Mouse (Mus musculus) left cerebral cortex, postnatal 36 days (tissue): ENCODE measurements around the gene Abtb1. TPM values are rescaled to one million over a fixed set of nuclear protein-coding genes. Genes with fewer than 3 reads are reported as not detected.

ENCODE experiments used
- DNase-seq, 2 experiments: peaks; one replicate each; pipeline ENCODE4 v3.0.0; 2021 to 2022; ENCODE audit warnings: low spot score in 2 of 2, mixed read lengths in 1 of 2
- intact Hi-C: fragments of 180-260 bp; cut with DNase I; formaldehyde crosslinking; loops from one replicate; pipeline ENCODE4 v1.15.1; 2025
- total RNA-seq, 2 experiments: library from RNA; stranded (reverse); gene quantifications; 2 replicates each; pipeline ENCODE4 v1.2.3; 2021

Gene Abtb1
- total RNA-seq, 2 experiments from 2014 or later: 43.4 to 45.9 TPM

DNA sequence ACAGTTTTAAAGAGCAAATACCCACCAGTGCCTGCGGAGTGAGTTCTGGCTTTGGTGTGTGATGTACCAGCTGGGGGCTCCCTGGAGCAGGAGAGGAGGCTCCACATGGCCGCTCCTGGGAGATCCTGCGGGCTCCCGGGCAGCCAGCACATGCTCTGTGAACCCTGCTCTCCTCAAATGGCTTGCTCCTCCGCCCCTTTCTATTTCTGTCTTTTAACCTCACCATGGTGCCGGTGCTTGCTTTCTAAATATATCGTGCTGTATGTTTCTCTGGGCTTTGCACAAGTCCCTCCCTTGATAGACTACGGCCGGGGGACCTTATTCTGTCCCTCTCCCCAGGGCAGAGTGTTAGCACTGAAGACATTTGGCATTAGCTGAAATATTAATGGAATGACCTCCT lies 15.5 kb upstream of the Abtb1 start:
- intact Hi-C loops: loop anchor here (5.0 kb wide), 1 partner anchor 305 kb away; no protein-coding TSS in a partner anchor
- DNase-seq: no peak

DNA sequence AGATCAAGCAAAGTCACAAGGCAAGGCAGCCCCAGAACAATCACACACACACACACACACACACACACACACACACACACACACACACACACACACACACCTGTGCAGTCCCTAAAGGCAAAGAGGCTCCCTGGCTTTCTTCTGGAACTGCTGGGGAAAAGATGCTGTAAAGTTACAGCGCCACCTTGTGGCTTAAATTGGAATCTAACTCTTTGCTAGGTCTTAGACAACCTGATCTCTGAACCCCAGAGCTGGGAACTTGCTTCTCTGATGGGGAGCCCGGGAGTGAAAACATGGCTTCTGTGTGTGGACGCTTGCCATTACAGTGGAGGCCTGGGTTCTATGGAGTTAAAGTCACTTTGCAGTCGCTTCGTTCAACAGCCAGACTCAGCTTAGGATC lies 13.9 kb upstream of the Abtb1 start:
- intact Hi-C loops: loop anchor here (5.0 kb wide), 1 partner anchor 303 kb away; no protein-coding TSS in a partner anchor
- DNase-seq: no peak

DNA sequence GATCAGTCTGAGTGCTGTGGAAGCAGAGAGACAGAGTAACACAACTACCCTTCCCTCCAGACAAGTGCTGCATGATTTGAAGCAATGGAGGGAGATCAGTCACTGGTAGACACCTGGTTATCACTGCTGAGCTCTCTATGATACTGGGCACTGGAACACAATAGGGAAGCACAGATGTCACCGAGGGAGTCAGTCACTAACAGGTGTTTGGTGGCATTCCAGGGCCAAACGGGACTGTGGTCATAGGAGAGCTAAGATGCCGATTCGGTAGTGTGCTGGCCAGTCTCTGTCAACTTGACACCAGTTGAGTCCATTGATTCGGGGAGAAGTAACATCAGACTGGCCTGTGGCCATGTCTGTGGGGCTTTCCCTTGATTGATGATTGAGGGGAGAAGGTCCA lies 12.7 kb upstream of the Abtb1 start:
- DNase-seq: no peak
- intact Hi-C loops: no loop called here

DNA sequence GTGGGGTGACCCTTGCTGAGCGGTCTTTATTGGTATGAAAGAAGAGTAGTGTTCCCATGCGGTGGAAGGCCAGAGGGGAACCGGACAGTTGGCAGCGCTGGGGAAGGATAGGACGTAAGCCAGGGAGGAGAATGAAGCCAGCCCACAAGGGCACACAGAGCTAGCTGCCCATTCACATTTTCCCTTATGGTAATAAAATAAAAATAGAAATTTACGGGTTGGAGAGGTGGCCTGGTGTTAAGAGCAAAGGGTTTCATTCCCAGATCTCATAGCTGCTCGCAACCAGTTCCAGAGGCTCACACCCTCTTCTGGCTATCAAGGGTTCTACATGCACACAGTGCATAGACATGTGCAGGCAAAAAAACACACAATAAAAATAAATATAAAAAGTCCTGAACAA lies 8.2 kb upstream of the Abtb1 start:
- intact Hi-C loops: no loop called here
- DNase-seq: no peak

DNA sequence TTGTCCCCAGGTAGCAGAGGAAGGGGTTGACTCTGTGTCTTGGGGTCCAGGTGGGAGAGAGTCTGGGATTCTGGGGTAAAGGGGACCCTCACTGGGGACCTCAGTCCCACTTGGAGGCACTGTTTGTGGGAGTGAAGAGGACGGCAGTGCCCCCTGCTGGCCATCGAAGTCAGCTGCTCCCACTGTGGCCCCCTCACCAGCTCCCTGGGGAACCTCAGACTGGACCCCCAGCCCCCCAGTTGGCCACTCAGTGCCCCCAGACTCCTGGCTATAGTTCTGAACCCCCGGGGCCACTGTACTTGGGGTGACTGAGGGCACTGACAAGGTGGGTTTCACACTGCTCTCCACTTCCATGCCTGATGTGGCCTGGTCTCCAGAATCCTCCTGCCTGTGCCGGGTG lies 7.5 kb upstream of the Abtb1 start:
- no peak for DNase-seq
- intact Hi-C loops: no loop called here

DNA sequence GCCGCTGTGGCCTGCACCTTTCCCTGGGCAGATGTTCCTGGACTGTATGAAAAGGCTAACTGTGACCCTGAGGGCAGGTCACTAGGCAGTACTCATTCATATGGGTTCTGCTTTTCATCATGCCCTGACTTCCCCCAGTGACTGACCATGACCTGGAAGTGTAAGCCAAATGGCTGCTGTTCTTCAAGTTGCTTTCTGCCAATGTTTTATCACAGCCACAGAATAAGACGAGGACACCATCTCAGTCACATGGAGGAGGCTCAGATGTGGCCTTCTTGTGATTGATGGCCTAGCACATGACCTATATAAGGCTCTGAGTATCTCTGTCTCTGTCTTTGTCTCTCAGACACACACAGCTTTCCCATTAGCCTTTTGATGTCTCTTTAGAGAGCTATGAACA lies 5.8 kb upstream of the Abtb1 start:
- intact Hi-C loops: no loop called here
- DNase-seq: no peak

DNA sequence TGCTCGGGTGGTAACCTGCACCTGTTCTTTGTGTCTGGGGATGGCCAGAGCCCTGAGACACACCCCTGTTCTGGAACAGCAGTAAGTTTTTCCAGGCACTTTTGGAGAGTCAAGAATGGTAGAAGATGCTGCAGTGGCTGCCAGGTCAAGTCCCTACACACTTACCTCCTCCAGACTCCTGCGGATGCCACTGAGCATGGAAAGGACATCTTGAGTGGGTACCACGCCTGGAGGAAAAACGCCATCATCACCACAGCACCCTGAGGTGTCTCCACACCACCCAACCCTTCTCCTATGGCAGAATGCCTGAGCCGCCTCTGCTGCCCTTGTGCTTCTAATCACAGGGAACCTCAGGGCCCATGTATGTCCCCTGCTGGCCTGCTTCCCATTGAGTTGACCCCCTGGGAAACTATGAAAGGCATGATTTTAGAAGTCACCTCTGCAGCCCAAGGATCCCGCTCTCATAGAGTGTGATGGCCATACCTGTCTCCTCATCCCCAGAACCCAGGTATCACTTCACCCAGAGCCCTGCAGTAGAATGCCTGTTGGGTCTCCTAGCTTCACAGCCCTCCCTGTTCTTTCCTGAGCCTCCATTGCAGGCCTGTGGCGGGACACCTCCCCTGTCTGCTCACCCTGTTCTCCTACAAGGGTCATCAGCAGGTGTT lies 3.2 kb upstream of the Abtb1 start:
- intact Hi-C loops: no loop called here

DNA sequence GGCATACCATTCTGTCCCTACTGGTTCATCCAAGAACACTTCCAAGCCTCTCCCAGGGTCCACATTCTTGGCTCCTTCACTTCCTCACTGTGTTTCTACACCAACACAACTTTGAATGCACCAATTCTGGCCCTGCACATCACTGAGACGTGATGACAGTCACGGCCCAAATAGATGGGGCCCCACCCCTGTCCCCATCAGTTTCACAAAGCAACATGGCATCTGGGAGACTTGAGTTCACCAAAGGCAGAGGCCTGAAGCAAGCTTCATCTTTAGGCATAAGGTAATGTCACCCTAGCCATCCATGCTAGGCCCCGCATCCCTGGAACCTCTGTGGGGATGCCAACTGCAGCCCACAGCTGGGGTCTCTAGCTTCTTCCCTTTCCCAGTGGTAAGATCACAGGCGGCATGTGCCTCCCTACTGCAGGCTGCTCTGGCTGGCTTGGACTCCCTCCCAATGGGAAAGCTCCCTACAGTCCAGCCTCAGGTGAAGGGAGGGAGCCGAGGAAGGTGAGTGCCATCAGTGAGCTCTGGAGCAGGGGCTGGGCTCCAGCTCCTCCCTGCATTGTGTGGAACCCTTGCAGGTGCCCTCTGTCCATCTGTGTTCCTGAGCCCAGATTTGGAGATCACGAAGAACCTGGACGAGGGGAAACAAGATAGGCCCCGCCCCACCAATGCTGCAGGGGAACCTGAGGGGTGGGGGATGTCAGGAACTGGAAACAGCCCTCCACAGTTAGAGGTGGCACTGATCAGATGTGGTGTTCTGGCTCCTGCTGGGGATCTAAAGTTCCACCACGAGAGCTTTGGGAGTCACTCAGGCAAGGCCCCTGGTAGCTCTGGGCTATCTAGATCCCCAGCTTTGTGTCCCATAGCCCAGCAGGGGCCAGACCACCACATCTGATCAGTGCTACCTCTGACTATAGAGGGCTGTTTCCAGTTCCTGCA lies 2.3 kb upstream of the Abtb1 start:
- no peak for DNase-seq
- intact Hi-C loops: no loop called here

More for the DNA sequence above, 3.2 kb upstream of the Abtb1 start:
- no peak for DNase-seq

DNA sequence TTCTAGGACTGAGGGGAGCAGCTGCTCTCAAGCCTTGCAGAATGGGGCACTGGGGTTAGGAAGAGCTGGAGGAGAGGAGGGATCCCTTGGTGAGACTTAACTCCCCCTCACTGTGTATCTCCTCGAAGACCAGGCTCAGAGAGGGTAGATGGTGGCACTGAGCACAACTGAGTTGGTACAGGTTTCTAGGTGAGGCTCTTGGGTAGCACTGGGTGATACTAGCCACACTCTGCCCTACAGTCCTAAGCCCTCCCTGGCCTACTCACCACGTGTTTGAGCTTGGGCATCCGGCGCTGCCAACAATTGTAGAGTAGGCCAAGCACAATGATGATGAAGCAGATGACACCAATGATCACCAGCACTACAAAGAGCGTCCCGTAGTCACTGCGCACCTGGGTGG lies 1.5 kb upstream of the Abtb1 start:
- intact Hi-C loops: no loop called here
- DNase-seq: no peak

DNA sequence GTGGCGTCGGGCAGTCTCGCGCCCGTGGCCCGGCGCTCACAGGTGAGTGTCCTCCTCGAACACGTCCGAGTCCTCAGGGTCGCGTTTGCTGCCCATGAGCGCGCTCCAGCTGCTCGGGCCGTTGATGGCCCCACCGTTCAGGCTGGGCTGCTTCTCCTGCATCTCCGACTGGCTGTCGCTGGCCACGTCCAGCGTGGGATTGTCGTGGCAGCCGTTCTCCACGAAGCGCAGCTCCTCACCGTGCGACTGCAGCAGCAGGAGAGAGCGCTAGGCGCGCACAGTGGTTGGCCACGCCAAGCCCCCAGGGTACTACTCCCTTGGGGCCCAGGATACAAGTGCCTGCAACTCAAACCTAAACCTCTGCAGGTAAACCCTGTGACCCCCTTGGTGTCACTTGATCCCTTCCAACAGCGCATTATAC lies 957 bp upstream of the Abtb1 start:
- DNase-seq: peak; percentile 61 to 64
- intact Hi-C loops: no loop called here

DNA sequence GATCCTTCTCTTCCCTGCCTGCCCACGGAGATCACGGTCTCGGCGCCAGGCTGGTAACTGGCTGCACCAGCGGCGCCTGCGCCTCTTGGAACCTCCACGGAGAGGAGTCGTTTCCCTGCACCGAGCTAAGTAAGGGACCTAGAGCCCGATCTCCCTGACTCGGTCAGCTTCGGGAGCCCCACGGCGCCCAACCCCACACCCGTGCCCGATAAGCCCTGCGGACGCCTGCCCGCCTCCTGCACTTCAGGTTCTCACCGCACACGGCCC lies 337 bp downstream of the Abtb1 start:
- intact Hi-C loops: no loop called here
- DNase-seq: no peak

DNA sequence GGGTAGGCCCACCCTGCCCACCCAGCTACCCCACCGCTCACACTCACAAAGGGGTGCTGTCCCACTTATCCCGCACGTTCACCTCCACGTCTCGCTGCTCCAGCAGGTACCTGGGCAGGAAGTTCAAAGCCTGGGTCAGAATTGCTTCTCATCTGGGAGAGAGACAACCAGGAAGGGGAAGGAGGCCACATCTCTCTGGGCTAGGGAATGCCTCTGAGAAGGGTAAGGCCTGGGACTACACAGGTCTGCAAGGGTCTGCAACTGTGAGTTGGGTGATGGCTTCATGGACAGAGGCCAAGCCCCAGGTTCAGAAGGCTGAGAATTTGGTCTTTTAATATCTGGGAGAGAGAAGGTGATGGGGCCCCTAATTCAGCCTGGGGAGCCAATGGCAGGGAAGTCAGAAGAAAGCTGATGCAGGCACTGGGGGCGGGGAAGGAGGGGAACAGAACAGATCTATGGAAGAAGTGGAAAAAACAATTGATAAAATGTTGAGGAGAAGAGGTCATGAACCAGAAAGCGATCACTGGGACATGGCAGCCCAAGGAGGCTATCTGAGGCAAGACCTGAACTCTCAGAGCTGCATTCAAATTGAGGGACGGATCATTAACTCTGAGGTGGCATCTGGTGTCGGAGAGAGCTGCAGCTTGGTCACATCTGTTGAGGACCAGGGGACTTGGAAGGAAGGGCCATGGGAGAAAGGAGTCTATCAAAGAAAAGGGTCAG lies 832 bp downstream of the Abtb1 start:
- DNase-seq: no peak
- intact Hi-C loops: no loop called here

DNA sequence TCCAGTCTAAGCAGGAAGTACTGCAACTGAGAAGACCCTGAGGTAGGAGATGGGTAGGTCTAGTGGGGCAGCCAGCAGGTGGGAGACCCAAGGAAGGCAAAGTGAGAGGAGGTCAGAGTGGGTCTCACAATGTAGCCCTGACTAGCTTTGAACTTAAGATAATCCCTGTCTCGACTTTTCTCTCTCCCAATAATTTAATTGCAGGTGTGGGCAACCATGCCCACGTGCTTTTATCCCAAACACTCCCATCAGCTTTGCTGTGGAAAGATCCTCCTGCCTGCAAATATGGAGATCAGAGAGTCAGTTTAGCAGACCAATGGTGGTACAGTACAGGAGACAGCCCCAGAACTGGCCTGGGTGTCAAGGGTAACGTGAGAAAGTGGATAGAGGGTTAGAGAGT lies 1.6 kb downstream of the Abtb1 start:
- intact Hi-C loops: no loop called here
- no peak for DNase-seq

DNA sequence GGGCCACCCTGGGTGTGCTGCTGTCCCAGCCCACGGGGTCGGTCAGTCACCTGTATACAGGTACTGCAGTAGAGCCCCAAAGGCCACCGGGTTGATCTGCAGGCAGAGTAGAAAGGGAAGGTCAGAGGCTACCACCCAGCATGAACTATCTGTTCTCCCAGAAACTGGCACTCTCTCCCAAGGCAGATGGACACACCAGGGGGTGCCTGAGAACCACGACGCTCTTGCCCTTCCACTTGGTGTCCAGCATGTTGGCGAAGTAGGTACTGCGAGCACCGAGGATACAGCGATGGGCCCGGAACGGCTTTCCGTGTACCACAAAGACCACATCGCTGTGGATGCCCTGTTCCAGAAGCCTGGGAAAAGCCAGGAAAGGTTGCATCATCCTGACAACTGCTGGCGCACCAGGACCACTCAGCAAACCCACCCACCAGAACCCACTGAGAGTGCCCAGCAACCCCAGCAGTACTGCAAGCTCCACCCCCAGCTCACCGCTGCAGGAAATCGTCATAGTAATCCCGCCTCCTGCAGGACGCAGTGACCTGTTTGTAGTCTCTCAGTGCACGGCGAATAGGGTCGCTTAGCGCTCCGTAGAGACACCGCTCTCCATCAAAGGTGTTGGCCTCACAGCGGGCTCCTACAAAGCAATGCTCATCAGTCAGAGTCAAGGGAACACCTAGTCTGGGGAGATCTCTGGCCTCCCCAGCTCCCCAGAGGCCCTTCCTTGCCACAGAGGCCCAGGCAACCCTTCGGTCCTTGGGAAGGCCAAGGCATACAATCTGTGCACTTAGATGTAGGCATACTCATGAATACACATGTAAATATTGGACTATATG lies 2.4 kb downstream of the Abtb1 start:
- intact Hi-C loops: no loop called here
- DNase-seq: no peak

DNA sequence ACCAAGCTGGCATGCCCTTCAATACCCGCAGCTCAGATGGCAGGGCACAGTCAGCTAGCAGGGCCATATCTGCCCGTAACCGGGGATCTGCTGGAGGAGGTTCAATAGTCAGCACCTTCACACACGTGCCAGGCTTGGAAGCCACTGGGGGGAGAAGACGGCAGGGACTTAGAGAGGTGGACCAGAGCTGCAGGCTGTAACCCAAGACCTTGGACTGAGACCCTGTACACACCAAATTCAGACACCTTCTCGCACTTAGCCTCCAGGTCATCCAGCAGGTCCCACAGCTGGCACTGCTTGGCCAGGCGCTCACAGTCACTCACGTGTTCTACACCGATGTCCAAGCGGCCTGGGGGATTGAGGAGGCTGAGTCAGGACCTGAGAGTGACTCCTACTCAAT lies 3.2 kb downstream of the Abtb1 start:
- intact Hi-C loops: no loop called here

DNA sequence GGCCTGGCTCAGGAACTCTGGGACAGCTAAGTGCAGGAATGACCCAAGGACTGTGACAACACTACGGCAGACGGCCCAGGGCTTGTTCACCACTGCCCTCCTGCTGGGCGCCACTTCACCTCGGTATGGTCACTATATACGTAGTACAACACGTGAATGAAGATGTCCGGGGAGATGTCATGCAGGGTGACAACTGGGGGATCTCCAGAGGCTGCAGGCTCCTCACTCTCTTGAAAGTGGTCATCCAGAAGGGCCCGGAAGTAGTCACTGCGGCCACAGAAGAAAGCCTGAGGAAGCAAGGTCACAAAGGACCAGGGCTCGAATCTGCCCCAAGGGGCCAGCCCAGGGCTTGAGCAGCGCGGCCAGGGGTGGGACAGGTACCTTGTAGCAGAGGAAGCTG lies 3.8 kb downstream of the Abtb1 start:
- intact Hi-C loops: no loop called here
- DNase-seq: no peak

More for the DNA sequence above, 3.2 kb downstream of the Abtb1 start:
- DNase-seq: no peak

DNA sequence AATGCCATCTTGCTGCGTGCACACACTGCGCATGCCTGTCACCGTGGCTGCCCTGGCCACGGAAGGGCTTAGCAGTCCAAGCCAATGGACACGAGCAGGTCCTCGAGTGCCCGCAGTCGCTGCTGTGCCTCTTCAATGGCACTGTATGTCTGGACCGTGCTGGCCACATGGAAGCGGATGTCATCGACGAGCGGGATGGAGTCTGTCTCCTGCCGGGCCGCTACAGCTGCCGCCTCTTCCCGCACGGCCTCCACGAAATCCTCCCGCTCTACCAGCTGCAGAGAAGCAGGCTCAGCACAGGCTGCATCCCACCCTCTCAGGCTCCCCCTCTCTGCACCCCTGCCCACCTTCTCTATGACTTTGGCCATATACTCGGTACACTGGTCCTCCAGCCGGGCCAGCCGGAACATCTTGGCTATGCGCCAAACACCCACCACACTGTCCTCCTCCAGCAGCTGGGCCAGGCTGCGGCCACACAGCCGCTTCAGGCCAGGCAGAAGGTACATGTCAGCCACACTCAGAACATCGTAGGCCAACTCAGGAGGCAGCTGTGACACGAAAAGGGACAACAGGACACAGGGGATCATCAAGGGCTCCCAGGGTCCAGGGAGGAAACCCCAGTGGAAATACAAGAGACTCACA lies 5.5 kb downstream of the Abtb1 start:
- intact Hi-C loops: no loop called here
- no peak for DNase-seq

DNA sequence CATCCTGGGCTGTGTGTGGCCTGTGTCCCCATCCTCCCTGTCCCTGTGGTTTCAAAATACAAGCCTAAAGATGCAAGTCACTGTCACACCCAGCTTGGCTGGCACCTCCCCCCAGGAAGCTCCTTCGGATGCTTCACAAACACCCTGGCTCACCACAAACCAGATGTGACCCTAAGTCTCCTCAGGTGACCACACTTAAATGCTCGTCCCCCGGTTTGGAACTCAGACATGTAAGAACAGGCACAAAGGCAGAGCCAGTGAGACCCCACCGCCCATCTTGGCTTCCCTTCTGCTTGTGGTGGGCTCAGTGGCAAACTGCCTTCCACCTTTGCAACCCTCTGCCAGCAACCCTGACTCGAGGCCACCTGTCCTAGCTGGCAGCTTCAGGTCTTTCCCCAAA lies 6.7 kb downstream of the Abtb1 start:
- DNase-seq: no peak
- intact Hi-C loops: no loop called here
